Mouse (Mus musculus) heart, embryonic 13.5 days (tissue): ENCODE data around the gene Nfatc2. TPM values are rescaled to one million over a fixed set of nuclear protein-coding genes. Genes with fewer than 3 reads are reported as not detected.

Experiments
- ATAC-seq: fragments of 200-750 bp; cut with Nextera tagmentation; 2 replicates; pipeline ENCODE4 v1.8.0; 2017; ENCODE audit warnings: moderate TSS enrichment; ENCODE audit not compliant: insufficient number of reproducible peaks, low FRiP score, low TSS enrichment; ENCODE audit errors: extremely low read depth
- H3K27ac ChIP-seq: fragments of 300-500 bp; sonication (generic); replicated peaks from 2 replicates; pipeline ENCODE4 v1.5.1; 2015; ENCODE audit warnings: moderate library complexity, mild to moderate bottlenecking, inconsistent platforms
- H3K27me3 ChIP-seq: fragments of 300-500 bp; sonication (generic); replicated peaks from 2 replicates; pipeline ENCODE4 v1.6.1; 2015; ENCODE audit warnings: mild to moderate bottlenecking, inconsistent platforms
- H3K36me3 ChIP-seq: fragments of 300-500 bp; sonication (generic); 2 replicates; pipeline ENCODE4 v1.6.1; 2015; ENCODE audit warnings: mild to moderate bottlenecking, inconsistent platforms
- H3K4me1 ChIP-seq: fragments of 300-500 bp; sonication (generic); 2 replicates; pipeline ENCODE4 v1.6.1; 2015; ENCODE audit warnings: inconsistent platforms
- H3K4me2 ChIP-seq: fragments of 300-500 bp; sonication (generic); 2 replicates; pipeline ENCODE4 v1.6.1; 2015; ENCODE audit warnings: inconsistent platforms, mild to moderate bottlenecking, moderate library complexity
- H3K4me3 ChIP-seq: fragments of 300-500 bp; sonication (generic); 2 replicates; pipeline ENCODE4 v1.5.1; 2015; ENCODE audit warnings: moderate library complexity, mild to moderate bottlenecking, inconsistent platforms
- H3K9ac ChIP-seq: fragments of 300-500 bp; sonication (generic); 2 replicates; pipeline ENCODE4 v1.6.1; 2015; ENCODE audit warnings: inconsistent platforms, mild to moderate bottlenecking, moderate library complexity
- H3K9me3 ChIP-seq: fragments of 300-500 bp; sonication (generic); 2 replicates; pipeline ENCODE4 v1.6.1; 2016; ENCODE audit warnings: inconsistent platforms
- WGBS: fragments of 180-500 bp; shearing (Covaris S2); methylation state at CpG from one replicate; pipeline ENCODE4 v1.1.7; 2015; ENCODE audit warnings: mixed read lengths; 5-methylcytosine and 5-hydroxymethylcytosine counted together
- polyA plus RNA-seq: library from polyadenylated mRNA; unstranded; fragments of >200 nt; fragmentation: Nextera tagmentation; extraction: Ambion mirVana; gene quantifications from 2 replicates; pipeline ENCODE4 v1.2.1, GENCODE M21; 2015

Gene Nfatc2
- polyA plus RNA-seq, result 9.3 and 10.1 TPM in 2 replicates

DNA sequence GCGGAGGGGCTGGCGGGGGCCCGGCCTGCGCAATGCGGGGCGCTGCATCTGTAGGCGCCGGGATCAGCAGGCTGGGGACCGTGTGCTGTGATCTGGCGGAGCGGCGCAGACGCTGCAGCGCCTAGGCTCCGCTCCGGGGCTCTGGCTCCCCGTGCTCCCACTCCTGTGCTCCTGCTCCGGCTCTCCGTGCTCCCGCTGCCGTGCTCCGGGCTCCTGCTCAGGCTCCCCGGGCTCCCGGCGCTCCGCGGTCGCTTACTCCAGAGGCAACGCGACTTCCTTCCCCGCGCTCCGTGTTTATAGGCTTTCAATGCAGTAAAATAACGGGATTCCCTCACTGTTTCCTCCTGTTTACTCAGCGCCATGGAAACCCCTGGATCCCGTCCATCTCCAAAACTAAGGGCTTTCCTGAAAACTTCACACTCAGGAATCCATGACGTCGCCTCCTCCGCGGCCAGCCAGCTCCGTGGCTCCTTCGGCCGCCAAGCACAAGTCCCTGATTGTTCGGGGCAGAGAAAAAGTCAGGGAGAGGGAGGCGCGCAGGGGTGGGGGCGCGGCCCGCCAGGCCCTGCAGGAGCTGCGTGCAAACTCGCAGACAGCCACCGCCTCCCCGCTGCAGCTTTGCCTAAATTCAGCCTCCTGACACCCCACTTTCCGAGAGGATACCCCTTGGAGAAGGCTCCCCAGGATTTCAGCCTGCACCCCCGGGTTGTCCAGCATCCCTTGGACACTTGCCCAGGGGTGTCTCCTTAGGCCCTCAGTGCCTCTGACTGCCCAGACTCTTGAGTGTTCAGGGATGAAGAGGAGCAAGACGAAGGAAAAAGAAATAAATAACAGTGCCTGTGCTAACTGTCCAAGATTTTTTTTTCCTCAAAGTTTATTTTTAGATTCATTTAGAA is at the start of gene Nfatc2:
TSS of gene Nfatc2 (minus strand) at position 167 of the 896 bp plus-strand sequence.
- Histone ChIP-seq H3K4me3 (peak within 1 kb of the TSS; percentile 64), H3K27ac (peak within 1 kb of the TSS; percentile 51), H3K4me1 (peaks cover 67% of the 10 kb centered on the region), H3K36me3 (no peaks in the 10 kb centered on the region), H3K9me3 (no peaks in the 10 kb centered on the region), H3K27me3 (peaks cover 57% of the 10 kb centered on the region), H3K4me2 (peak within 1 kb of the TSS; percentile 97), H3K9ac (peak within 1 kb of the TSS; percentile 82)
- 0 out of 2 replicates have a peak, but pooled peaks have one; percentile 22 for ATAC-seq
- 1% methylated on average over 56 of the region's 56 CpGs for WGBS

DNA sequence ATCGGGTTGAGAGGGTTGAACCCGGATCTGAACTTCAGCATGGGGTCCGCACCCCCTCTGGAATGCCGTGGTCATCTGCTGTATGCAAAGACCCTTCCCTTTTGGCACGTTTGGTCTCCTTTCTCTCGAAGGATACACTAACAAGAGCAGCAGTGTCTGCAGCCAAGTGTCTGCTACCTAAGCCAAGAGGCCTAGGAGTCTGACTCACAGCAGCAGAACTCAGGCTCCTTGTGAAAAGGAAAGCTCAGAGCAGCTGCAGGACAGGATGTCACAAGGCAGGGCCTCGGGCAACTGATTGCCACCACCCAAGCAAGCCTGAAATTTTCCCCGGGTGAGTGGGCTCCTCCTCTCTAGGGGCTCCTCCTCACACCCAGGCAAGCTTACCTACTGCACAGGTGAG is 46.7 kb upstream of the Nfatc2 start:
- Histone ChIP-seq H3K9me3 (no peaks in the 10 kb centered on the region), H3K4me1 (no peaks in the 10 kb centered on the region), H3K4me3 (no peak overlapping the region), H3K9ac (no peak overlapping the region), H3K36me3 (peaks cover 52% of the 10 kb centered on the region), H3K27me3 (peaks cover 50% of the 10 kb centered on the region), H3K4me2 (no peak overlapping the region), H3K27ac (no peak overlapping the region)
- WGBS, result 61% methylated on average over 8 of the region's 8 CpGs
- no peak for ATAC-seq

DNA sequence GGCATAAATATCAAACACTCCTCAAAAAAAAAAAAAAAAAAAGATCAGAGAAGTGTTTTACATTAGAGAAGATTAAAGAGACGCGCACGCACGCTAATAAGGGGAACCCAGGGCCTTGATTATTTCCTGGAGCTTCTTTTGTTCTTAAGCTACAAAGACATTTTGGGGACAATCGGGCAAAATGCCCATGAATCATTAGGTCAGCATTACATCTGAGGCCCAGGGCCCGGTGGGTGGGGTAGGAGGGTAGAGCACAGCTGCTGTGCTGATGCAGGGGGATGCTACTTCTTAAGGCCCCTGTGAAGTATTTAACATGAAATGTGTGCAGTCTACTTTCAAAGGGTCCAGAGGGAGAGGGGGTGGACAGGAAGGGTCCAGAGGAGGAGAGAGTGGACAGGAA is 43.4 kb upstream of the Nfatc2 start:
- ATAC-seq, result no peak
- 82% methylated on average over 6 of the region's 6 CpGs for WGBS
- Histone ChIP-seq H3K27ac (no peak overlapping the region), H3K4me2 (no peak overlapping the region), H3K4me3 (no peak overlapping the region), H3K4me1 (no peaks in the 10 kb centered on the region), H3K9me3 (no peaks in the 10 kb centered on the region), H3K9ac (no peak overlapping the region), H3K36me3 (peaks cover 58% of the 10 kb centered on the region), H3K27me3 (peaks cover 70% of the 10 kb centered on the region)

DNA sequence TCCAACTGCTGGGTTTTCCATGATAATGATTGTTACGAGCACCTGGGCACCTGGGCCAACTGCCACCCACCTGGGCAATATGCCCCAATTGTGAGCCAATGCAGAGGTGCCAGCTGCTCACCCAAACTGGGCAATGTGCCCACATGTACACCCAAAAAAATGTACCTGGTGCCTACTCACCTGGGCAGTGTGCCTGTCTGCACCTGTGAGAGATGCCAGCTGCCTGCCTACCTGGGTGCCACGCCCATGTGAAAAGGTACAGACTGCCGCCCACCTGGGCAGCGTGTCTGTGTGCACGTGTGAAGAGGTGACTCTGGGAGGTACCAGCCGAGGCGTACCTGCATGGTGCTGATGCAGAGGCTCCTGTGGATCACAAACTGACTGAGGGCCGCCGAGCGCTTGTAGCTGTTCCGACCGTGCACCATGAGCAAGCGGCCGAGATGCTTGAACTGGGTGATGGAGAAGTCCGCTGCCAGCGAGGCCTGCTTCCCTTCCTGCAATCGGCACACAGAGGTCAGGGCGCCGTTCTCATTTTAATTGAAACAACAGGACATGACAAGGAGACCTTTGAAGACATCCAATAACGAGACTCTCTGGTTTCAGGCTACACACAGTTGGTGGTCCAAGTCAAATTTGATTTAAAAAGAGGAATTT is 42.2 kb upstream of the Nfatc2 start:
- no peak overlapping the region for H3K27ac ChIP-seq
- no peaks in the 10 kb centered on the region for H3K4me1 ChIP-seq
- ATAC-seq, result no peak
- WGBS, result 84% methylated on average over 20 of the region's 20 CpGs
- no peak overlapping the region for H3K4me2 ChIP-seq
- H3K9ac ChIP-seq, result no peak overlapping the region
- peaks cover 58% of the 10 kb centered on the region for H3K36me3 ChIP-seq
- H3K27me3 ChIP-seq, result peaks cover 72% of the 10 kb centered on the region
- H3K4me3 ChIP-seq, result no peak overlapping the region
- no peaks in the 10 kb centered on the region for H3K9me3 ChIP-seq

DNA sequence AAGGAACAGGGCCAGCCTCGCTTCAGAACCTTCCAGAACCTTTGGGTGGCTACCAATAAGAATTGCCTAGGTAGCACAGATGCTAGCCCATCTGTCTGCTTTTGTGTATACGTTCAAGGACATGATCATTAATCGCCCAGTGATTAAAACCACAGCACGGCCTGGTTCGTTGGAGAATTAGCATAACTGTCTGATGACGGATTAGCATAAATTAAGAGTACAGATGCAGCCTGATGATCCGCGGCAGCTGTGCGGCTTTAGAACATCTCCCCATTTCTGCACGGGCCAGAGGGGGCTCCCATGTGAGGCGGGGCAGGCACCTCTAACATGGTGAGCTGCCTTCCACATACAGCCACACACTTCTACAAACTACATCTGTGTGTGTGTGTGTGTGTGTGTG is 40.7 kb upstream of the Nfatc2 start:
- ATAC-seq, result no peak
- Histone ChIP-seq H3K27me3 (peaks cover 74% of the 10 kb centered on the region), H3K4me1 (no peaks in the 10 kb centered on the region), H3K9ac (no peak overlapping the region), H3K36me3 (peaks cover 48% of the 10 kb centered on the region), H3K4me3 (no peak overlapping the region), H3K4me2 (no peak overlapping the region), H3K9me3 (no peaks in the 10 kb centered on the region), H3K27ac (no peak overlapping the region)
- 81% methylated on average over 11 of the region's 11 CpGs for WGBS

DNA sequence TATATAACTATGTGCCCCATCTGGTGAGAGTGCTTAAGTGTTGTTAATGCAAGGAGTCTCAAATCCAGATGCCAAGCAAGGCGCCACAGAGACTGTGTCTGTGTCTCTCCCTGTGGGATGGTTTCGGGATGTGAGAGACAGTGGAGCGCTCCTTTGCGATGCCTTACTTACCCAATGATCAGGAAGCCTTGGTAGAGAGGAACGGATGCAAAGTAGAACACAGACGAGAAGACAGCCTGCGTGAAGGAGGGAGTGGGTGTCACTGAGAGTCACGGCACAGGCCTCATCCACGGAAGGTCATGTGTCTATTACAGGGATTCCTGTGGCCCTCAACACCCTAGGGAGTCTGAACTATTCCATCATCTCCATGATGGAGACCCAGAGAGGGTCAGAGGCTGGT is 39.0 kb upstream of the Nfatc2 start:
- peaks cover 4% of the 10 kb centered on the region; the same call in 1 of the 2 replicates for H3K4me1 ChIP-seq
- WGBS, result 88% methylated on average over 9 of the region's 9 CpGs
- no peaks in the 10 kb centered on the region for H3K9me3 ChIP-seq
- no peak overlapping the region for H3K27ac ChIP-seq
- no peak overlapping the region for H3K4me2 ChIP-seq
- peaks cover 83% of the 10 kb centered on the region for H3K27me3 ChIP-seq
- peaks cover 42% of the 10 kb centered on the region for H3K36me3 ChIP-seq
- H3K4me3 ChIP-seq, result no peak overlapping the region
- no peak overlapping the region for H3K9ac ChIP-seq
- no peak for ATAC-seq

DNA sequence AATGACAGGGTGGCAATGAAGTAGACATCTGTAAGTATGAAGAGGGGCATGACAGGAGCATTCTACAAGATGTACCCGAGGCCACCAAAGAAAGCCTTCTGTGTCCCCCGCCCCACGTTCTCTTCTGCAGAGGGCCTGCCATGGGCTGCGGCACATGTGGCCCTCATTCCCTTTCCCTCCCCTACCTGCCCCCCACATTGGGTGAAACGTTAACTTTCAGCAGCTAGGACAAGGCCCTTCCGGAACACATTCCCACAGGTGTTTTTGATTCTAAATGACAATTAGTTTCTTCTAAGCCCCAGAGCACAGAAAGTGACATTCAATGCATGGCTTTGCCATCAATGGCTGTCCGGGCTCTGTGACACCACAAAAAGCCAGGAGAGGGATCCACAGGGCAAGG is 33.4 kb upstream of the Nfatc2 start:
- ATAC-seq, result no peak
- Histone ChIP-seq H3K4me3 (no peak overlapping the region), H3K27me3 (peaks cover 86% of the 10 kb centered on the region), H3K27ac (no peak overlapping the region), H3K9ac (no peak overlapping the region), H3K4me1 (peaks cover 34% of the 10 kb centered on the region), H3K9me3 (no peaks in the 10 kb centered on the region), H3K36me3 (peaks cover 11% of the 10 kb centered on the region), H3K4me2 (no peak overlapping the region)
- 57% methylated on average over 7 of the region's 7 CpGs for WGBS

DNA sequence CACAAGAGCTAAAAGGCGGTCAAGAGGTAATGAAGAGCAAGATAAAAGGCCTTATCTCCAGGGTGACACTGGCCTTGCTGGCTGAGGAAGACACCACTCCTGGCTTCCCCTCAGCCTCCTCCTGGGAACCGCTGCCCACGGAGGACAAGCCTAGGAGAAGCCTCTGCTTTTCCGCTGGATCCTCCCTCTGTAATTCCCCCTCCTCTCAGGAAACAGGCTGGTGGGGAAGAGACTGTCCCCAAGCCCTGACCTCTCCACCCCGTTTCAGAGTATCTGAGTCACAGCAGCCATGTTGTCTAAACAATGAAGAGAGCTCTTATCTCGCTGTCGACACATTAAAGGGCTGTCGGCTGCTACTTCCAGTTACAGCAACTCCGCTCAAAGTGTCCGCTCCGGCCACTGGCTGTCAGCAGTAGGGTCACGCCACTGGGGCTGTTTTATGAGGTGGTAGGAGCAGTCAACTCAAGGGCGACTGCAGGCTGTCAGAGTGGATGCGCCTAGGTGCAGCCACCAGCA is 31.9 kb upstream of the Nfatc2 start:
- Histone ChIP-seq H3K27me3 (peaks cover 79% of the 10 kb centered on the region), H3K4me2 (peak overlapping the region; percentile 58), H3K4me1 (peaks cover 36% of the 10 kb centered on the region), H3K9ac (peak overlapping the region; percentile 52; the same call in 1 of the 2 replicates), H3K9me3 (no peaks in the 10 kb centered on the region), H3K4me3 (peak overlapping the region; percentile 10; the same call in 1 of the 2 replicates), H3K36me3 (no peaks in the 10 kb centered on the region; the same call in 1 of the 2 replicates), H3K27ac (peak overlapping the region; percentile 62)
- 4% methylated on average over 14 of the region's 14 CpGs for WGBS
- ATAC-seq, result peak; percentile 32; the same call in 1 of the 2 replicates

DNA sequence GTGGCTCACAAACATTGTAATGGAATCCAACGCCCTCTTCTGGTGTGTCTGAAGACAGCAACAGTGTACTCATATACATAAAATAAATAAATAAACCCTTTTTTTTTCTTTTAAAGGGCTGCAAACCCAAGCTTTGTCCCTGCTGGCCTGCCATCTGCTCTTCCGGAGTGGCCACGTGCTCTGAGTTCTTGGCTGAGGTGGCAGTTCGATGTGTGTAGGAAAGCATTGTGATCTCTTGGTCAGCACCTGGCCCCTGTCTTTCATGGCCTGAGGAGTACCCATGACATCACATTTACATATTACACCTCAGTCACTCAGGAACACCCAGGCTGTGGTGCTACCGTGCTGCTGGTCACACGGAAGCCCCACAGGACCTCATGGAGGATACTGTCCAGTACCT is 31.1 kb upstream of the Nfatc2 start:
- ATAC-seq, result no peak
- WGBS, result 61% methylated on average over 6 of the region's 6 CpGs
- Histone ChIP-seq H3K9ac (no peak overlapping the region), H3K4me3 (no peak overlapping the region), H3K27ac (peak overlapping the region; percentile 62), H3K36me3 (no peaks in the 10 kb centered on the region; the same call in 1 of the 2 replicates), H3K27me3 (peaks cover 76% of the 10 kb centered on the region), H3K9me3 (no peaks in the 10 kb centered on the region), H3K4me1 (peaks cover 41% of the 10 kb centered on the region), H3K4me2 (no peak overlapping the region)

DNA sequence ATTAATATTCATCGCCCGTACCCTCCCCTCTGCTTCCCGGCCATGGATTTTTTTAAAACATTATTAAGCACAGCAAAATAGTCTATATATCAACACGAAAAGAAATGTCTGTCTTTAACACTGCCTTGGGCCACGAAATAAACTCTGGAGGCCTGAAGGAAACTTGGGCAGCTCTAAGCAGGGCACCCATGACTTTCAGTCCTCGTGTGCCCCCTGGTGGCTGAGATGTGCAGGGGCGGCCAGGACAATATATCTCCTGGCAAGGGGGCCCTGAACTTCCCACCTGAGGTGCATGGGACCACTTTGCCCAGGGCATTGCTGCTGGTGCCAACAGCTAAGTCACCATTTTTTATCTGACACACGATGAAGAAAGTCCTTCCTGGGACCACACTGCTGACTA is 27.3 kb upstream of the Nfatc2 start:
- peaks cover 66% of the 10 kb centered on the region for H3K27me3 ChIP-seq
- 28% methylated on average over 8 of the region's 8 CpGs for WGBS
- H3K27ac ChIP-seq, result no peak overlapping the region
- no peak; the same call in 1 of the 2 replicates for ATAC-seq
- H3K9ac ChIP-seq, result no peak overlapping the region
- H3K4me2 ChIP-seq, result no peak overlapping the region
- H3K9me3 ChIP-seq, result peaks cover 8% of the 10 kb centered on the region
- H3K4me1 ChIP-seq, result peaks cover 23% of the 10 kb centered on the region
- no peaks in the 10 kb centered on the region for H3K36me3 ChIP-seq
- H3K4me3 ChIP-seq, result no peak overlapping the region
